Mouse (Mus musculus) thymus, adult 2 months (tissue): ENCODE results near the gene Gpr160.

Experiments used
- CTCF ChIP-seq: fragments of 200-500 bp; IDR thresholded peaks from 2 replicates; pipeline ENCODE4 v1.5.1; 2012; ENCODE audit warnings: mild to moderate bottlenecking, control low read depth, low read length, moderate library complexity, borderline replicate concordance; ENCODE audit not compliant: control insufficient read depth, poor library complexity, insufficient read depth; ENCODE audit errors: extremely low read depth
- POLR2A ChIP-seq: fragments of 200-500 bp; IDR thresholded peaks from 2 replicates; pipeline ENCODE4 v1.6.1; 2012; ENCODE audit warnings: mild to moderate bottlenecking, low read length, control low read depth, moderate library complexity; ENCODE audit not compliant: control insufficient read depth, poor library complexity, insufficient read depth; ENCODE audit errors: extremely low read depth

DNA sequence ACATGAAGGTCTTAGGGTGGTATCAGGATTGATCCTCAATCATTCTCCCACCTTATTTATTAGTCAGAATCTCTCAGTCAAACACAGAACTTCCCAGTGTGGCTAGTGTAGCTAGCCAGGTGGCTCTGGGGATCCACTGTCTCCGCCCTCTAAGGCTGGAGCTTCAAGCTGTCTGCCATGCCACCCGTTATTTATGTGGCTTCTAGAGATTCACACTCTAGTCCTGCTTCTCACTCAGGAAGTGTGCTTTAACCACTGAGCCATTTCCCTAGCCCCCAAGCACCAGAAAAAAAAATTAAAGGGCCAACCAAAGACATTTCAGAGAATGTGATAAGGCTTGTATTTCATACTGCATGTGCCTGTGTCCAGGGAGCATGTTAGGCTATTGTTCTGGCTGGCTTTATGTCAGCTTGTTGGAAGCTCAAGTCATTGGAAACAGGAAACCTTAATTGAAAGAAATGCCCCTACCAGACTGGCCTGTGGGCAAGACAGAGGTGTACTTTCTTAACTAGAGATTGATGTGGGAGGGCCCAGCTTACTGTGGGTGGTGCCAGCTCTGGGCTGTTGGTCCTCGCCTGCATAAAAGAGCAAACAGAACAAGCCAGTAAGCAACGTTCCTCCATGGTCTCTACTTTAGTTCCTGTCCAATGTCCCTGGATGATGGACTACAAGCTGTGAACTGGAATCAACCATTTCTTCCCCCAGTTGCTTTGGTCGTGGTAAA, 8.1 kb downstream of the Gpr160 start:
- TF ChIP-seq CTCF (no peak), POLR2A (no peak)
